Mouse (Mus musculus): ENCODE data around the gene Naa16.

DNA sequence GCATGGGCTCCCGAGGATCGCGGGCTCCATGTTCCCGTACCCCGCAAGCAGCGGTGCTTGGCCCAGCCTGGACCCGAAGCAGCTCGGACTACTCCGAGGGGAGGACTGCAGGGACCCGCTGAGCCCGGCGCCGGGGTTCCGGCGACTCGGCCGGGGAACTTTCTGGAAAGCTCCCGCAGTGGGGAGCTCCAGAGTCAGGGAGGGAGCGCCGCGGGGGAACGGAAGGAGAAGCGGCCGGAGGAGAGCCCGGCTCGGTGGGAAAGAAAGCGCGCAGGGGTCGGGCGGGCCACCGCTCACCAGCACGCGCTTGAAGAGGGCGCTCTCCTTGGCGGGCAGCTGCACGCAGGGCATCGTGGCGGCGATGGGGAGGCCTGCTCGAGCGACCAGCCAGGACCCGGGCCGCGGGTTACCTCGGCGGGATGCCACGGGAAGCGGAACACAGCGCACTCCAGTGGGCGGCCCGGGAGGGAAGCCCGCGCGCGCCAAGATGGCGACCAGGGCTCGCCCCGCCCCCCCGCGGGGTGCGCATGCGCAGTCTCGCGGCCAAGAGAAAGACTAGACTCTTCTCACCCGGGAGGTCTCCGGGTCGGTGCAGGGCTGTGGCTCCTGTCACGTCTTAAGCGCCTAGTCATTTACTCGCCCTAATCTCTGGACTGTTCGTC is at the start of gene Naa16:
- TF ChIP-seq CTCF (IDR thresholded peaks at IDR 0.05; ENCODE audit: extremely low read depth, insufficient read length, insufficient replicate concordance, low read depth, low read length) (peak; percentile 39; the same call in 1 of the 2 replicates), POLR2A (IDR thresholded peaks at IDR 0.05; ENCODE audit: low read depth, low read length) (peak; percentile 74)
